Mouse (Mus musculus) common myeloid progenitor, adult 5-6 weeks (primary cell): ENCODE results near the gene Tpcn2. TPM values are rescaled to one million over a fixed set of nuclear protein-coding genes. Genes with fewer than 3 reads are reported as not detected.

Experiments
- total RNA-seq: library from RNA; stranded (forward); fragments of 200-1000, 187-1606 nt; gene quantifications from 2 replicates; pipeline ENCODE4 v1.2.3, GENCODE M21; 2017

The Tpcn2 gene
- total RNA-seq, 1 experiment from 2014 or later = 8.7 TPM

Other genes starting within 250 kb of the Tpcn2 start
- gene 1810010D01Rik, start 75.9 kb downstream of the Tpcn2 start, total RNA-seq = not detected in 2 replicates
- not detected in 2 replicates for gene Mrgprf, start 16.8 kb upstream of the Tpcn2 start, total RNA-seq
- not detected in 2 replicates for gene Mrgprd, start 30.8 kb upstream of the Tpcn2 start, total RNA-seq